Mouse (Mus musculus) CH12F3 (cell line): ENCODE results near the gene Adgrf3.
"Not testable (repeated sequence)": the region's sequence is repeated elsewhere in the genome, so short reads cannot be mapped to it uniquely, and the experiment has no call there.

Experiments
- in situ Hi-C: fragments of 300-500 bp; cut with MboI; formaldehyde crosslinking; loops from 2 replicates; pipeline ENCODE4 v1.14.3; 2020; ENCODE audit warnings: low sequenced_read_pairs

The Adgrf3 gene

GRCm38 (mm10) chr5:30205493-30205892 lies at the start of gene Adgrf3:
TSS of gene Adgrf3 (minus strand) at chr5:30205722.
- in situ Hi-C loops = no loop called here

GRCm38 (mm10) chr5:30247666-30248065 lies 42.1 kb upstream of the Adgrf3 start:
- in situ Hi-C loops = no loop called here

- in situ Hi-C loops = no loop called here
Measured at GRCm38 (mm10) chr5:30245861-30246416, 40.4 kb upstream of the Adgrf3 start.

GRCm38 (mm10) chr5:30243741-30244140 lies 38.2 kb upstream of the Adgrf3 start:
- in situ Hi-C loops = no loop called here

GRCm38 (mm10) chr5:30242410-30242809 lies 36.9 kb upstream of the Adgrf3 start:
- in situ Hi-C loops = no loop called here

- in situ Hi-C loops = no loop called here
Measured at GRCm38 (mm10) chr5:30240552-30240951, 35.0 kb upstream of the Adgrf3 start.

GRCm38 (mm10) chr5:30238533-30238932 lies 33.0 kb upstream of the Adgrf3 start:
- in situ Hi-C loops = no loop called here

- in situ Hi-C loops = no loop called here
Measured at GRCm38 (mm10) chr5:30235641-30236126, 30.2 kb upstream of the Adgrf3 start.

GRCm38 (mm10) chr5:30233979-30234378 lies 28.5 kb upstream of the Adgrf3 start:
- in situ Hi-C loops = no loop called here

GRCm38 (mm10) chr5:30233042-30233441 lies 27.5 kb upstream of the Adgrf3 start:
- in situ Hi-C loops = no loop called here

- in situ Hi-C loops = no loop called here
Measured at GRCm38 (mm10) chr5:30232271-30232971, 26.9 kb upstream of the Adgrf3 start, which contains the start of gene Selenoi. TSS of gene Selenoi (plus strand) at chr5:30232581.

- in situ Hi-C loops = no loop called here
Measured at GRCm38 (mm10) chr5:30231891-30232270, 26.4 kb upstream of the Adgrf3 start.

- in situ Hi-C loops = no loop called here
Measured at GRCm38 (mm10) chr5:30230901-30231300, 25.4 kb upstream of the Adgrf3 start.

- in situ Hi-C loops = no loop called here
Measured at GRCm38 (mm10) chr5:30222681-30223080, 17.2 kb upstream of the Adgrf3 start.

- in situ Hi-C loops = no loop called here
Measured at GRCm38 (mm10) chr5:30220666-30221065, 15.1 kb upstream of the Adgrf3 start.

- in situ Hi-C loops = no loop called here
Measured at GRCm38 (mm10) chr5:30219715-30220114, 14.2 kb upstream of the Adgrf3 start.

- in situ Hi-C loops = no loop called here
Measured at GRCm38 (mm10) chr5:30215970-30216369, 10.4 kb upstream of the Adgrf3 start.

GRCm38 (mm10) chr5:30214889-30215288 lies 9.4 kb upstream of the Adgrf3 start:
- in situ Hi-C loops = no loop called here

- in situ Hi-C loops = not testable (repeated sequence)
Measured at GRCm38 (mm10) chr5:30210758-30211157, 5.2 kb upstream of the Adgrf3 start.

- in situ Hi-C loops = no loop called here
Measured at GRCm38 (mm10) chr5:30207276-30207675, 1.8 kb upstream of the Adgrf3 start.

- in situ Hi-C loops = no loop called here
Measured at GRCm38 (mm10) chr5:30205034-30205433, 488 bp downstream of the Adgrf3 start.

GRCm38 (mm10) chr5:30204441-30204840 lies 1.1 kb downstream of the Adgrf3 start:
- in situ Hi-C loops = no loop called here
